Mouse (Mus musculus) intestine, embryonic 14.5 days (tissue): Measurements from ENCODE around the gene Nat8f3. TPM values are rescaled to one million over a fixed set of nuclear protein-coding genes. Genes with fewer than 3 reads are reported as not detected.
"Not testable (repeated sequence)": the region's sequence is repeated elsewhere in the genome, so short reads cannot be mapped to it uniquely, and the experiment has no call there.

Source experiments
- ATAC-seq: fragments of 200-750 bp; cut with Nextera tagmentation; replicated peaks from 2 replicates; pipeline ENCODE4 v1.8.0; 2017; ENCODE audit warnings: low read depth, moderate number of reproducible peaks, moderate TSS enrichment, moderate library complexity; ENCODE audit not compliant: low FRiP score, low TSS enrichment
- DNase-seq: peaks from one replicate; pipeline ENCODE4 v3.0.0-alpha.2; 2018; ENCODE audit warnings: low spot score
- H3K27ac ChIP-seq: fragments of 300-500 bp; sonication (generic); 2 replicates; pipeline ENCODE4 v1.5.1; 2014; ENCODE audit warnings: low read depth, mild to moderate bottlenecking, control low read depth
- H3K27me3 ChIP-seq: fragments of 300-500 bp; sonication (generic); replicated peaks from 2 replicates; pipeline ENCODE4 v1.6.1; 2014; ENCODE audit warnings: low read length, control low read depth; ENCODE audit not compliant: control insufficient read depth, insufficient read depth
- H3K36me3 ChIP-seq: fragments of 300-500 bp; sonication (generic); 2 replicates; pipeline ENCODE4 v1.6.1; 2014; ENCODE audit warnings: low read length, control low read depth; ENCODE audit not compliant: control insufficient read depth, insufficient read depth
- H3K4me1 ChIP-seq: fragments of 300-500 bp; sonication (generic); replicated peaks from 2 replicates; pipeline ENCODE4 v1.6.1; 2014; ENCODE audit warnings: low read length, control low read depth, mixed read lengths; ENCODE audit not compliant: control insufficient read depth, insufficient read depth
- H3K4me2 ChIP-seq: fragments of 300-500 bp; sonication (generic); 2 replicates; pipeline ENCODE4 v1.6.1; 2014; ENCODE audit warnings: low read length
- H3K4me3 ChIP-seq: fragments of 300-500 bp; sonication (generic); 2 replicates; pipeline ENCODE4 v1.5.1; 2014; ENCODE audit warnings: low read depth, low read length, control low read depth, mixed read lengths
- H3K9ac ChIP-seq: fragments of 300-500 bp; sonication (generic); 2 replicates; pipeline ENCODE4 v1.6.1; 2014; ENCODE audit warnings: mild to moderate bottlenecking, low read length
- H3K9me3 ChIP-seq: fragments of 300-500 bp; sonication (generic); 2 replicates; pipeline ENCODE4 v1.6.1; 2016; ENCODE audit warnings: low read length, control low read depth; ENCODE audit not compliant: control insufficient read depth
- WGBS: fragments of 180-500 bp; shearing (Covaris S2); extraction: QIAGEN DNeasy Blood & Tissue Kit; methylation state at CpG from one replicate; pipeline ENCODE4 v1.1.7; 2014; 5-methylcytosine and 5-hydroxymethylcytosine counted together
- microRNA-seq: library from miRNA; unstranded; fragments of <30 nt; microRNA quantifications from one replicate; pipeline ENCODE4, GENCODE M21; 2016
- polyA plus RNA-seq: library from polyadenylated mRNA; unstranded; fragments of >200 nt; fragmentation: Nextera tagmentation; extraction: Ambion mirVana; gene quantifications from 2 replicates; pipeline ENCODE4 v1.2.1, GENCODE M21; 2014

Nat8f3 gene
- polyA plus RNA-seq, 1 experiment from 2014 or later = 0.15 TPM

GRCm38 (mm10) chr6:85755705-85756249 is 9.8 kb downstream of the Nat8f3 start:
- DNase-seq, H3K4me3 ChIP-seq, ATAC-seq, H3K4me1 ChIP-seq, H3K9me3 ChIP-seq, H3K36me3 ChIP-seq, H3K27ac ChIP-seq, H3K27me3 ChIP-seq, H3K4me2 ChIP-seq, H3K9ac ChIP-seq: not testable (repeated sequence)
- WGBS = 51% methylated on average over 2 of the region's 6 CpGs

- H3K9me3 ChIP-seq, H3K27me3 ChIP-seq, H3K4me2 ChIP-seq, DNase-seq, H3K4me1 ChIP-seq, ATAC-seq, H3K36me3 ChIP-seq, H3K9ac ChIP-seq, H3K4me3 ChIP-seq, H3K27ac ChIP-seq: not testable (repeated sequence)
- WGBS = 79% methylated on average over 9 of the region's 10 CpGs
These were observed 52.4 kb downstream of the Nat8f3 start, which contains the start of gene Nat8f7 for GRCm38 (mm10) chr6:85713105-85713504. Nat8f7 (minus strand) TSS chr6:85713205.

GRCm38 (mm10) chr6:85709607-85710006 is 55.9 kb downstream of the Nat8f3 start:
- not testable (repeated sequence) for ATAC-seq, H3K9me3 ChIP-seq, DNase-seq, H3K4me1 ChIP-seq, H3K4me2 ChIP-seq, H3K27ac ChIP-seq, H3K4me3 ChIP-seq, H3K9ac ChIP-seq, H3K27me3 ChIP-seq, H3K36me3 ChIP-seq
- 50% methylated on average over 1 of the region's 1 CpGs for WGBS

DNA sequence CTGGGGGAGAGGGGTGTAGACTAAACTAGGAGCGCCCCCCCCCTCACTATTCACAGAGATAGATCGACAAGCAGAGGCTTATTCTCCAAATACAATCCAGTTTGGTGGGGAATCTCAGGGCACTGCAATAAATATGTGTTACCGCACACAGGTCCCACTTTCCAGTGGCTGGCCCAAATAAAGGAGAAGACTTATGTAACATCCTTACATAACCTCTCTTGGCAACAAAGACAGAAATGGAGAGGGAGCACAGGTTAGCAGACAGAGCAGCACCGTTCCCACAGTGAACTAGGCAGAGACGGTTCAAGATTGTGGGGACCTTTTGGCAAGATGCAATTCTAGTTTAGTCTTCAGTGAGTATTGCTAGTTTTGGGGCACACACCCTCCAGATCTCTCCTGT is 56.3 kb downstream of the Nat8f3 start:
- 91% methylated on average over 5 of the region's 5 CpGs for WGBS
- H3K27ac ChIP-seq, H3K4me3 ChIP-seq, H3K9ac ChIP-seq, H3K4me2 ChIP-seq, H3K36me3 ChIP-seq, DNase-seq, H3K9me3 ChIP-seq, H3K27me3 ChIP-seq, ATAC-seq, H3K4me1 ChIP-seq: not testable (repeated sequence)

GRCm38 (mm10) chr6:85701943-85702342 is 63.6 kb downstream of the Nat8f3 start:
- not testable (repeated sequence) for H3K36me3 ChIP-seq, DNase-seq, H3K27me3 ChIP-seq, ATAC-seq, H3K4me3 ChIP-seq, H3K4me2 ChIP-seq, H3K27ac ChIP-seq, H3K9me3 ChIP-seq, H3K4me1 ChIP-seq, H3K9ac ChIP-seq
- 68% methylated on average over 2 of the region's 4 CpGs for WGBS

Small RNAs within 50 kb of the gene (microRNA-seq; reads per million reads assigned to microRNA genes)
- gene Gm27317 (not detected), gene Mir6375 (not detected)

Other genes with a start within 250 kb of the Nat8f3 start
- gene Alms1, start 178.2 kb downstream of the Nat8f3 start, polyA plus RNA-seq = 6.0 and 6.5 TPM in 2 replicates
- gene Nat8f7, start 52.5 kb downstream of the Nat8f3 start, polyA plus RNA-seq = not detected in 2 replicates
- not detected in 2 replicates for gene Nat8f6, start 55.2 kb upstream of the Nat8f3 start, polyA plus RNA-seq
- gene Nat8f5, start 55.2 kb upstream of the Nat8f3 start, polyA plus RNA-seq = not detected in 2 replicates
- 0.16 and 0.42 TPM in 2 replicates for gene Nat8, start 66.3 kb upstream of the Nat8f3 start, polyA plus RNA-seq
- 0.09 TPM in 1 of 2 replicates, not detected in the other for gene Nat8f2, start 103.4 kb upstream of the Nat8f3 start, polyA plus RNA-seq
- 4.1 and 4.5 TPM in 2 replicates for gene Nat8f4, start 139.1 kb upstream of the Nat8f3 start, polyA plus RNA-seq
- gene Tprkb, start 146.1 kb upstream of the Nat8f3 start, polyA plus RNA-seq = 27.8 and 30.3 TPM in 2 replicates
- gene Nat8f1, start 149.9 kb upstream of the Nat8f3 start, polyA plus RNA-seq = 4.5 and 4.8 TPM in 2 replicates
- gene Dusp11, start 195.9 kb upstream of the Nat8f3 start, polyA plus RNA-seq = 42.5 and 44.1 TPM in 2 replicates